Mouse (Mus musculus): ENCODE results near the gene Spc25. TPM values are rescaled to one million over a fixed set of nuclear protein-coding genes. Genes with fewer than 3 reads are reported as not detected.

The Spc25 gene
- polyA plus RNA-seq, 1 experiment from 2014 or later: 241 TPM

DNA sequence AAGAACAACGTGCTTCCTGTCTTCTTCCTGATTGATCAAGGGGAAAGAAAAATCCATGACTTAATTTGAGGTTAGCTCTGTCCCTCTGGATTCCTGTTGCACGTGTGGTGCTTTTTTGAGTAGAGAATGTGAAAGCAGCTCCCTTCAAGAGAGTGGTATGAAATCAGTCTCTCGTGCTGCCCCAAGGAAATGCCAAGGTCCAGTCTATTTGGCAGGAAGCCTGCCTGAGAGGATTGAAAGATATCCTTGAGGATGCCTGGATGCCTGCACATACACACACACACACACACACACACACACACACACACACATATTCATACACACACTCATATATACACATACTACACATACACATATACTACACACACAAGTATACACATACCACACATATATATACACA is 57.3 kb downstream of the Spc25 start:
- no peak overlapping the region for H3K9ac ChIP-seq (replicated peaks; ENCODE audit: low read length)
- H3K4me2 ChIP-seq (ENCODE audit: low read depth, low read length): no peak overlapping the region
- H3K4me1 ChIP-seq (ENCODE audit: control insufficient read depth, insufficient read depth, low read length): no peaks in the 10 kb centered on the region
- no peaks in the 10 kb centered on the region for H3K27me3 ChIP-seq (ENCODE audit: control insufficient read depth, insufficient read depth, low read length)
- no peaks in the 10 kb centered on the region for H3K9me3 ChIP-seq (replicated peaks; ENCODE audit: control insufficient read depth, low read length)
- no peak for ATAC-seq (replicated peaks; ENCODE audit: insufficient number of reproducible peaks, low FRiP score, low TSS enrichment, low read depth)
- WGBS: 69% methylated on average over 3 of the region's 3 CpGs
- no peak overlapping the region for H3K27ac ChIP-seq (replicated peaks; ENCODE audit: low read depth, low read length)
- no peak for DNase-seq (ENCODE audit: low spot score)
- H3K36me3 ChIP-seq (replicated peaks; ENCODE audit: control insufficient read depth, insufficient read depth, low read depth, low read length): no peaks in the 10 kb centered on the region
- H3K4me3 ChIP-seq (ENCODE audit: low read depth, low read length): no peak overlapping the region

Other genes starting within 250 kb of the Spc25 start
- gene Nostrin, start 70.4 kb downstream of the Spc25 start, polyA plus RNA-seq (2014; fragmentation: Nextera tagmentation; extraction: Ambion mirVana): 0.58 and 0.75 TPM in 2 replicates
- gene G6pc2, start 4.9 kb upstream of the Spc25 start, polyA plus RNA-seq (2014; fragmentation: Nextera tagmentation; extraction: Ambion mirVana): 0.11 and 0.15 TPM in 2 replicates
- not detected in 2 replicates for gene Abcb11, start 136.4 kb upstream of the Spc25 start, polyA plus RNA-seq (2014; fragmentation: Nextera tagmentation; extraction: Ambion mirVana)
- gene Dhrs9, start 174.3 kb upstream of the Spc25 start, polyA plus RNA-seq (2014; fragmentation: Nextera tagmentation; extraction: Ambion mirVana): not detected in 2 replicates

Data from embryonic facial prominence, embryonic 11.5 days (tissue).